Mouse (Mus musculus) G1E (cell line): ENCODE data around the gene Asb3. TPM values are rescaled to one million over a fixed set of nuclear protein-coding genes. Genes with fewer than 3 reads are reported as not detected.
"Not testable (repeated sequence)": the region's sequence is repeated elsewhere in the genome, so short reads cannot be mapped to it uniquely, and the experiment has no call there.

Experiments used
- ATAC-seq: 2 replicates; pipeline ENCODE4 v1.8.0; 2016; ENCODE audit warnings: mild to moderate bottlenecking; ENCODE audit not compliant: insufficient number of reproducible peaks, poor library complexity, low FRiP score, severe bottlenecking; ENCODE audit errors: extremely low read depth
- DNase-seq: peaks from one replicate; pipeline ENCODE4 v3.0.0; 2012; ENCODE audit warnings: low spot score
- H3K27me3 ChIP-seq: 2 replicates; pipeline ENCODE4 v1.6.1; 2012; ENCODE audit warnings: mild to moderate bottlenecking, low read length, inconsistent platforms; ENCODE audit not compliant: insufficient read depth
- H3K36me3 ChIP-seq: replicated peaks from 2 replicates; pipeline ENCODE3; 2012; ENCODE audit warnings: mild to moderate bottlenecking, inconsistent platforms
- H3K4me1 ChIP-seq: 2 replicates; pipeline ENCODE4 v1.6.1; 2012; ENCODE audit warnings: low read depth, low read length, inconsistent platforms, mixed read lengths; ENCODE audit not compliant: insufficient read depth
- H3K4me3 ChIP-seq: 2 replicates; pipeline ENCODE4 v1.5.1; 2012; ENCODE audit warnings: low read depth, mild to moderate bottlenecking, inconsistent platforms, low read length, moderate library complexity, mixed read lengths
- H3K9me3 ChIP-seq: replicated peaks from 2 replicates; pipeline ENCODE4 v1.6.1; 2012; ENCODE audit warnings: inconsistent platforms
- CTCF ChIP-seq: IDR thresholded peaks from 2 replicates; pipeline ENCODE4 v1.5.1; 2012; ENCODE audit warnings: low read depth, low read length, inconsistent platforms, mixed read lengths
- GATA1 ChIP-seq: IDR thresholded peaks from 2 replicates; pipeline ENCODE4 v1.6.1; 2012; ENCODE audit warnings: borderline replicate concordance, low read length, inconsistent platforms, mixed read lengths
- GATA2 ChIP-seq: IDR thresholded peaks from 2 replicates; pipeline ENCODE4 v1.6.1; 2012; ENCODE audit warnings: low read depth, low read length, inconsistent platforms, borderline replicate concordance
- POLR2AphosphoS5 ChIP-seq: IDR thresholded peaks from 2 replicates; pipeline ENCODE4 v1.6.1; 2012; ENCODE audit warnings: low read depth, low read length, inconsistent platforms; ENCODE audit not compliant: insufficient replicate concordance
- TAL1 ChIP-seq: conservative IDR thresholded peaks from 2 replicates; pipeline ENCODE4 v1.6.1; 2012; ENCODE audit warnings: low read depth, low read length, inconsistent platforms, mixed read lengths
- polyA plus RNA-seq: library from polyadenylated mRNA; stranded (reverse); fragments of >175 nt; gene quantifications from 2 replicates; pipeline ENCODE4 v1.2.3, GENCODE M21; 2012
- total RNA-seq, 2 experiments: library from RNA; stranded (forward) in 1 of 2; stranded (reverse) in 1 of 2; fragments of 200-1000 nt in 1 of 2; fragments of >200 nt in 1 of 2; fragmentation: Nextera tagmentation in 1 of 2; gene quantifications; 2 replicates each; pipeline ENCODE4 v1.2.3; 2014 to 2017

Asb3 gene
- total and polyA plus RNA-seq, 3 experiments = 1.5 to 26.4 (median 16.1) TPM

DNA sequence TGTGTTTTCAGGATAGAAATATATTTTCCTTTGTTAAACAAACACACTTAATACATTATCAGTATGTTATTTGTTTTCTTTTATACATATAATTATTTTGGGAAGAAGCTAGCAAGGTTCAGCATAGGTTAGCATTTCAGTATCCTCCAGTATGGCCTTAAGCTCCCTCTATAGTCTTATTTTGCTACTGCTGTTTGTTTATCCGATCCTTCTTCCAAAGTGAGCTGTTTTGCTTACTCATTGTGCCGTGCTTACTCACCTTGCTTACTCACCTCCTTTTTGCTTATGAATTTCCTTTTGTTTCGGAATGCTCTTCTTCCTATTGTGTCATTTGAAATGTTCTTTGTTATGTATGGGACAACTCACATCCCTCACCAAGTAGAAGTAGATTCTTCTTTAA, 111.5 kb downstream of the Asb3 start:
- Histone ChIP-seq H3K27me3 (no peaks in the 10 kb centered on the region), H3K4me3 (no peak overlapping the region), H3K36me3 (peaks cover 3% of the 10 kb centered on the region), H3K9me3 (no peaks in the 10 kb centered on the region), H3K4me1 (peaks cover 37% of the 10 kb centered on the region)
- no peak for TF ChIP-seq TAL1
- TF ChIP-seq CTCF = no peak
- TF ChIP-seq GATA1 = no peak
- TF ChIP-seq POLR2AphosphoS5 = no peak
- TF ChIP-seq GATA2 = no peak
- ATAC-seq (no peak), DNase-seq (no peak)

DNA sequence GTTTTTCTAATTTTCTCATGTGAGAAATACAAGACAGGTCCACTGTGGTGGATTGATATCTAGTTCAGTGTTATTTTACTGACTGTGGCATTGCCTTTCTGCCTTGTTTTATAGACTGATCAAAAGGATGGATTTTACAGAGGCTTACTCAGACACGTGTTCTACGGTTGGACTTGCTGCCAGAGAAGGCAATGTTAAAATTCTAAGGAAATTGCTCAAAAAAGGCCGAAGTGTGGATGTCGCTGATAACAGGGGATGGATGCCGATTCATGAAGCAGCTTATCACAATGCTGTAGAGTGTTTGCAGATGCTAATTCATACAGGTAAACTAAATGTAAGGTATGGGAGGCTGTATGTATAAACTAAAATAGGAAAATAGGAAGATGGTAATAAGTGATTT, 113.0 kb downstream of the Asb3 start:
- no peak for DNase-seq
- peak; percentile 38 for TF ChIP-seq TAL1
- no peak for TF ChIP-seq GATA1
- no peak for TF ChIP-seq CTCF
- no peak for TF ChIP-seq POLR2AphosphoS5
- TF ChIP-seq GATA2 = no peak
- Histone ChIP-seq H3K9me3 (no peaks in the 10 kb centered on the region), H3K27me3 (no peaks in the 10 kb centered on the region), H3K36me3 (peaks cover 3% of the 10 kb centered on the region), H3K4me3 (no peak overlapping the region), H3K4me1 (peaks cover 42% of the 10 kb centered on the region)
- no peak for ATAC-seq

DNA sequence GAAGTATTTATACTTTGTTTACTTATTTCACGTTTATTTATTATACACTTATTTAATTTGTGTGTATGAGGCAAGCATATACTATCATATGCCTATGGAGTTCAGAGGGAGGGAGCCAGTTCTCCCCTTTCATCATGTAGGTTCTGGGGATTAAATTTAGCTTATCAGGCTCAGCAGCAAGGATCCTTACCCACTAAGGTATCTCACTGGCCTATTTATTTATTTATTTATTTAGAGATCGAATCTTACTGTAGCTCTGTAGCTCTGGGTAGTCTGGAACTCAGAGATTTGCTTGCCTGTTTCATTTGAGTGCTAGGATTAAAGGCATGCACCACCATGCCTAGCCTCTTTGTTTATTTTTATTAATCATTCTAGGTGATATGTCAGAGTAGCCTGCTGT, 113.5 kb downstream of the Asb3 start:
- Histone ChIP-seq H3K4me3 (no peak overlapping the region), H3K27me3 (no peaks in the 10 kb centered on the region), H3K9me3 (no peaks in the 10 kb centered on the region), H3K36me3 (peaks cover 3% of the 10 kb centered on the region), H3K4me1 (peaks cover 42% of the 10 kb centered on the region)
- DNase-seq (no peak), ATAC-seq (no peak)
- TF ChIP-seq GATA1 (no peak), GATA2 (no peak), TAL1 (no peak)

DNA sequence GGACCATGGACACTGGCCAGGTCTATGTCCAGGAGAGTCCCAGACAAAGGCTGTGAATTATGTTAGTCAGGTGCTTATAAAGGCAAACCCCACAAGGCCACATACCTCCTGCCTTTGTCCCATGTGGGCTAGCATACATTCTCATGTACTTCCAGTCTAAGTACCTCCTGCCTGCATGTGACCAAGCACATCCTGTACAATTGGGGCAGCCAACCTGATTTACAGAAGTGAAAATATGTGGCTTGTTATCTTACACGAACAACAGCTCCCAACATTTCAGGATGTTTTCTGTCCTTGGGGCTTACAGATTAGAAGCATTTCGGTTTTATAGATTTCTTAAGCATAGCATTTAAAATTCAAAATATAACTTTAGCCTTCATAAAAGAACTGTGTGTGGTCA, 114.8 kb downstream of the Asb3 start:
- DNase-seq (no peak), ATAC-seq (peak; percentile 72)
- TF ChIP-seq TAL1 (peak; percentile 63), CTCF (no peak)
- H3K9me3 ChIP-seq = no peaks in the 10 kb centered on the region
- H3K4me3 ChIP-seq = no peak overlapping the region; the same call in 1 of the 2 replicates
- H3K27me3 ChIP-seq = no peaks in the 10 kb centered on the region
- peaks cover 3% of the 10 kb centered on the region for H3K36me3 ChIP-seq
- H3K4me1 ChIP-seq = peaks cover 42% of the 10 kb centered on the region

DNA sequence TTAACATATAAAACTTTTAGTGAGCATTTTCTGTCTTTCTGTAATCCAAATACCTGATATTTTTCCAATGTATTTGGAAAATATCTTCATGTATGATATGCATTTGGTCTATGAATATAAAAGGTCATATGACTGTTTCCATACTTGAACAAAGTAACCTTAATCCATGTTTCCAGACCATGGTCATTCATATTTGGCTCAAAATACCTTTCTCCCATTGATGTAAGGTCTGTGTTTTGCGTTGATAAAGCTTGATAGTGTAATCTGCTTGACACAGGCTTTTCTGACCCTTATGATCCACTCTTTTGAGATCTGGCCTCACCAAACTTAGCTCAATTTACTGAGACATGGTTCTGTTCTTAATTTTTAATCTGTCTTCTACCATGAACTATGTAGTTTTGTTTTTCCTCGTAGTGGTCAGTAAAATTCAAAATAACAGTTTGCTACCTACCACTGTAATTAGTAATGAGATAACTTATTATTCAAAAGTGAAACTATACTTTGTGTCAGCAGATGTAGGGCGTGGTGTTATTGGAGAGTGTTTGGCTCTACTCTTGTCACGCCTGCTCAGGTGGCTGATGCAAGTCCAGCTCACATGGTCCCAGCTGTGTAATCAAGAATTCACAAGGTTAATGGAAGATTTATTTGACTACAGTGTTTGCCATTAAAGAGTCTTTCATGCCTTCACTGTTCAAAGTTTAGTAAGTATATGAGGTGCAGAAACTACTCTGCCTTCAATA, 116.1 kb downstream of the Asb3 start:
- DNase-seq = no peak
- peaks cover 9% of the 10 kb centered on the region for H3K36me3 ChIP-seq
- H3K9me3 ChIP-seq = no peaks in the 10 kb centered on the region
- H3K4me1 ChIP-seq = peaks cover 42% of the 10 kb centered on the region
- peak; percentile 45 for TF ChIP-seq TAL1
- no peak for TF ChIP-seq GATA1
- TF ChIP-seq GATA2 = no peak
- H3K4me3 ChIP-seq = no peak overlapping the region; the same call in 1 of the 2 replicates
- peak; percentile 43; the same call in 1 of the 2 replicates for ATAC-seq
- no peaks in the 10 kb centered on the region for H3K27me3 ChIP-seq

DNA sequence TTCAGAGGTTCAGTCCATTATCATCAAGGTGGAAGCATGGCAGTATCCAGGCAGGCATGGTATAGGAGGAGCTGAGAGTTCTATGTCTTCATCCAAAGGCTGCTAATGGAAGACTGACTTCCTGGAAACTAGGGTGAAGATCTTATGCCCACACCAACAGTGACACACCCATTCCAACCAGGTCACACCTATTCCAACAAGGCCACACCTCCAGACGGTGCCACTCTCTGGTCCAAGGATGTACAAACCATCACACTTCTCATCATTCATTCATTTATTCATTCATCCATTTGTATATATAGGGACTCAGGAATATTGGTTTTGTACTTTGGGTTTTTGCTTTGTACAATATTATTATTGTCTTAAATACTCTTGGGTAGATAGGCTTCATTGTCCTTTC, 124.5 kb downstream of the Asb3 start:
- not testable (repeated sequence) for H3K4me3 ChIP-seq, H3K9me3 ChIP-seq, ATAC-seq, DNase-seq, H3K27me3 ChIP-seq, H3K4me1 ChIP-seq
- peaks cover 10% of the 10 kb centered on the region for H3K36me3 ChIP-seq

DNA sequence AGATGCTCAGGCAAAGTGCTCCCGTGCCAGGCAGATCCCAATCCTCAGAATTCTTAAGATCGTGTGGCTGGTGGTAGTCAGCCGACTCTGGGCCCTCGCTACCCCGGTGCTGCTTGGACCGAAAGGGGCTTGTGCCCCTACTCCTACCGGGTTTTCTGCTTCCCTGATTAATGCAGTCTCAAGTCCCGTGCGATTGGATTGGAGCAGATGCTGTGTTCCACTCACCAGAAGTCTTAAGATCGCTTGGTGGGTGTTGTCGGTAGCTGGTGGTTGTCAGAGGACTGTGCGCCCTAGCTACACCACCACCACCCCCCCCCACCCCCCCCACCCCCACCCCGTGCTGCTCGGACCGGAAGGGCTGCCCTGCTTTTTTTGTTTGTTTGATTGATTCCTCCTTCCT, 132.2 kb downstream of the Asb3 start:
- DNase-seq, H3K9me3 ChIP-seq, H3K27me3 ChIP-seq, H3K4me3 ChIP-seq, H3K36me3 ChIP-seq, H3K4me1 ChIP-seq, ATAC-seq: not testable (repeated sequence)
